ENCODE assay signal across 15 mouse cellular contexts in genomic region chr11:61699460-61699859, GRCm38 (mm10). TPM values are rescaled to one million over a fixed set of nuclear protein-coding genes. Genes with fewer than 3 reads are reported as not detected.
DNase-seq lines count a peak whose midpoint lies in the region; ATAC-seq lines count a peak whose summit lies in the region.
"Had no signal": no experiment of that assay in that cellular context is flagged by ENCODE, and none has a peak within 500 bp of the region (broad histone marks: within the 10 kb centered on the region; RNA-seq: fewer than 3 reads in every experiment).

No protein-coding gene starts in this region.

- WGBS in hindbrain, embryonic 10.5 days: 87% methylated on average over 5 of the region's 5 CpGs
- WGBS in hindbrain, embryonic 11.5 days: 89% methylated on average over 5 of the region's 5 CpGs
- 88% methylated on average over 5 of the region's 5 CpGs for WGBS in midbrain, embryonic 10.5 days
- WGBS in midbrain, embryonic 13.5 days: 92% methylated on average over 5 of the region's 5 CpGs
- 42% methylated on average over 5 of the region's 5 CpGs for WGBS in large intestine, adult 2 months

- H3K9me3 ChIP-seq in hindbrain, embryonic 10.5 days: no peaks in the 10 kb centered on the region
- H3K9me3 ChIP-seq in hindbrain, embryonic 11.5 days (ENCODE audit: control insufficient read depth, low read length): no peaks in the 10 kb centered on the region
- no peaks in the 10 kb centered on the region for H3K9me3 ChIP-seq in midbrain, embryonic 10.5 days (replicated peaks)
- H3K9me3 ChIP-seq in midbrain, embryonic 13.5 days: no peaks in the 10 kb centered on the region
- H3K9me3 ChIP-seq: forebrain, embryonic 13.5 days; heart, embryonic 12.5 days; hindbrain, embryonic 12.5 days had no signal

- H3K4me3 ChIP-seq in hindbrain, embryonic 10.5 days: no peak overlapping the region
- no peak overlapping the region for H3K4me3 ChIP-seq in hindbrain, embryonic 11.5 days (ENCODE audit: low read depth, low read length)
- no peak overlapping the region for H3K4me3 ChIP-seq in midbrain, embryonic 10.5 days
- no peak overlapping the region for H3K4me3 ChIP-seq in midbrain, embryonic 13.5 days (replicated peaks)
- H3K4me3 ChIP-seq: forebrain, embryonic 13.5 days; heart, embryonic 12.5 days; hindbrain, embryonic 12.5 days had no signal

- H3K4me1 ChIP-seq in hindbrain, embryonic 10.5 days (replicated peaks): peaks cover 33% of the 10 kb centered on the region
- H3K4me1 ChIP-seq in hindbrain, embryonic 11.5 days (replicated peaks; ENCODE audit: control insufficient read depth, insufficient read depth, low read length): 0 out of 2 replicates have a peak, but pooled peaks cover 3% of the 10 kb centered on the region
- peaks cover 31% of the 10 kb centered on the region for H3K4me1 ChIP-seq in midbrain, embryonic 10.5 days
- peaks cover 15% of the 10 kb centered on the region for H3K4me1 ChIP-seq in midbrain, embryonic 13.5 days (replicated peaks)
- H3K4me1 ChIP-seq: heart, embryonic 12.5 days had no signal

- ATAC-seq in hindbrain, embryonic 11.5 days (ENCODE audit: low FRiP score): no peak
- ATAC-seq in midbrain, embryonic 13.5 days: no peak
- ATAC-seq: forebrain, embryonic 13.5 days; forebrain, postnatal 0 days had no signal

- peak overlapping the region; percentile 45; the same call in 1 of the 2 replicates for H3K27ac ChIP-seq in hindbrain, embryonic 10.5 days
- H3K27ac ChIP-seq in hindbrain, embryonic 11.5 days (ENCODE audit: low read depth, low read length): no peak overlapping the region
- H3K27ac ChIP-seq in midbrain, embryonic 10.5 days (replicated peaks): peak overlapping the region; percentile 53
- no peak overlapping the region for H3K27ac ChIP-seq in midbrain, embryonic 13.5 days
- H3K27ac ChIP-seq: forebrain, embryonic 13.5 days; hindbrain, embryonic 12.5 days had no signal

- H3K27me3 ChIP-seq in hindbrain, embryonic 10.5 days (ENCODE audit: insufficient read depth, poor library complexity, severe bottlenecking): peaks cover 7% of the 10 kb centered on the region; the same call in 1 of the 2 replicates
- 0 out of 2 replicates have a peak, but pooled peaks cover 5% of the 10 kb centered on the region for H3K27me3 ChIP-seq in hindbrain, embryonic 11.5 days (ENCODE audit: control insufficient read depth, insufficient read depth, low read length)
- H3K27me3 ChIP-seq in midbrain, embryonic 10.5 days (ENCODE audit: low read depth, poor library complexity, severe bottlenecking): no peaks in the 10 kb centered on the region
- H3K27me3 ChIP-seq in midbrain, embryonic 13.5 days: no peaks in the 10 kb centered on the region
- H3K27me3 ChIP-seq: forebrain, embryonic 13.5 days; heart, embryonic 12.5 days had no signal

- no peaks in the 10 kb centered on the region for H3K36me3 ChIP-seq in hindbrain, embryonic 10.5 days
- H3K36me3 ChIP-seq in hindbrain, embryonic 11.5 days (ENCODE audit: control insufficient read depth, insufficient read depth, low read length): no peaks in the 10 kb centered on the region
- H3K36me3 ChIP-seq in midbrain, embryonic 10.5 days: no peaks in the 10 kb centered on the region
- no peaks in the 10 kb centered on the region for H3K36me3 ChIP-seq in midbrain, embryonic 13.5 days
- H3K36me3 ChIP-seq: hindbrain, embryonic 12.5 days had no signal

- no peak overlapping the region for H3K9ac ChIP-seq in hindbrain, embryonic 11.5 days (ENCODE audit: low read depth, low read length)
- H3K9ac ChIP-seq in midbrain, embryonic 13.5 days (replicated peaks): no peak overlapping the region
- H3K9ac ChIP-seq: forebrain, embryonic 13.5 days; forebrain, postnatal 0 days; heart, embryonic 12.5 days; hindbrain, embryonic 12.5 days had no signal

- no peak overlapping the region for H3K4me2 ChIP-seq in hindbrain, embryonic 11.5 days (replicated peaks; ENCODE audit: low read depth, low read length)
- no peak overlapping the region for H3K4me2 ChIP-seq in midbrain, embryonic 13.5 days (replicated peaks)
- H3K4me2 ChIP-seq: forebrain, embryonic 13.5 days; heart, embryonic 12.5 days; hindbrain, embryonic 12.5 days had no signal

- DNase-seq in hindbrain, embryonic 10.5 days (ENCODE audit: low spot score): no peak
- DNase-seq in hindbrain, embryonic 11.5 days (ENCODE audit: low spot score): no peak
- DNase-seq in midbrain, embryonic 10.5 days (ENCODE audit: low spot score): no peak
- peak; percentile 43 for DNase-seq in large intestine, adult 2 months (ENCODE audit: low read depth, low spot score)
- no peak for DNase-seq in right cerebral cortex, adult 2 months (ENCODE audit: low spot score in 2 of 2)
- DNase-seq in right cerebral cortex, postnatal 36 days (ENCODE audit: low spot score in 2 of 2): no peak
- DNase-seq: adrenal gland, postnatal 25 days; forebrain, postnatal 0 days; gastrocnemius, postnatal 14 days had no signal

RNA-seq across cellular contexts. Expression of gene Fam83g, which starts 15.6 kb away (rescaled TPM):
- polyA plus RNA-seq in hindbrain, embryonic 10.5 days (2016; fragmentation: Nextera tagmentation; extraction: Ambion mirVana): 0.68 and 1.8 TPM in 2 replicates
- 0.18 and 0.31 TPM in 2 replicates for polyA plus RNA-seq in hindbrain, embryonic 11.5 days (2014; fragmentation: Nextera tagmentation; extraction: Ambion mirVana)
- polyA plus RNA-seq in midbrain, embryonic 10.5 days (2016; fragmentation: Nextera tagmentation; extraction: Ambion mirVana): 0.86 and 0.95 TPM in 2 replicates
- 0.17 and 0.24 TPM in 2 replicates for polyA plus RNA-seq in midbrain, embryonic 13.5 days (2015; fragmentation: Nextera tagmentation; extraction: Ambion mirVana)
- polyA plus RNA-seq in large intestine, adult 2 months (2012; rRNA removed): 14.9 and 20.8 TPM in 2 replicates

RNA-seq across cellular contexts. Expression of gene Slc5a10, which starts 21.2 kb away (rescaled TPM):
- 0.09 TPM in 1 of 2 replicates, not detected in the other for polyA plus RNA-seq in hindbrain, embryonic 10.5 days (2016; fragmentation: Nextera tagmentation; extraction: Ambion mirVana)
- polyA plus RNA-seq in hindbrain, embryonic 11.5 days (2014; fragmentation: Nextera tagmentation; extraction: Ambion mirVana): 0.09 TPM in 1 of 2 replicates, not detected in the other
- polyA plus RNA-seq in midbrain, embryonic 10.5 days (2016; fragmentation: Nextera tagmentation; extraction: Ambion mirVana): not detected in 2 replicates
- 0.08 TPM in 1 of 2 replicates, not detected in the other for polyA plus RNA-seq in midbrain, embryonic 13.5 days (2015; fragmentation: Nextera tagmentation; extraction: Ambion mirVana)
- 0.05 TPM in 1 of 2 replicates, not detected in the other for polyA plus RNA-seq in large intestine, adult 2 months (2012; rRNA removed)
- polyA plus RNA-seq: embryonic facial prominence, embryonic 11.5 days; forebrain, embryonic 13.5 days; heart, embryonic 12.5 days; hindbrain, embryonic 12.5 days; hindbrain, embryonic 16.5 days had no signal

RNA-seq across cellular contexts. Expression of gene Grap, which starts 46.4 kb away (rescaled TPM):
- 7.8 and 8.6 TPM in 2 replicates for polyA plus RNA-seq in hindbrain, embryonic 10.5 days (2016; fragmentation: Nextera tagmentation; extraction: Ambion mirVana)
- polyA plus RNA-seq in hindbrain, embryonic 11.5 days (2014; fragmentation: Nextera tagmentation; extraction: Ambion mirVana): 5.3 and 6.8 TPM in 2 replicates
- 8.2 and 8.6 TPM in 2 replicates for polyA plus RNA-seq in midbrain, embryonic 10.5 days (2016; fragmentation: Nextera tagmentation; extraction: Ambion mirVana)
- polyA plus RNA-seq in midbrain, embryonic 13.5 days (2015; fragmentation: Nextera tagmentation; extraction: Ambion mirVana): 9.0 and 11.1 TPM in 2 replicates
- polyA plus RNA-seq in large intestine, adult 2 months (2012; rRNA removed): 7.8 and 9.0 TPM in 2 replicates

Comparison
In these comparisons a context has a peak if more than half of its experiments do, and no peak if none do; other contexts are left out.
1. H3K27ac ChIP-seq: peak in hindbrain, embryonic 10.5 days (single experiment) and midbrain, embryonic 10.5 days (single experiment); none in hindbrain, embryonic 11.5 days (single experiment) and midbrain, embryonic 13.5 days (single experiment).